Comparison of ENCODE assay signal across 8 mouse cellular contexts in genomic region chr2:83644276-83645252, GRCm38 (mm10). TPM values are rescaled to one million over a fixed set of nuclear protein-coding genes. Genes with fewer than 3 reads are reported as not detected.
DNase-seq lines count a peak whose midpoint lies in the region; ATAC-seq lines count a peak whose summit lies in the region.

Gene Zc3h15, plus strand, starts transcription at chr2:83644435.

- H3K27me3 ChIP-seq in hindbrain, embryonic 12.5 days: no peaks in the 10 kb centered on the region

- under 1% methylated on average over 75 of the region's 100 CpGs for WGBS in hindbrain, embryonic 12.5 days

- H3K9me3 ChIP-seq in hindbrain, embryonic 12.5 days (replicated peaks): no peaks in the 10 kb centered on the region

- H3K27ac ChIP-seq in hindbrain, embryonic 12.5 days: peak within 1 kb of the TSS; percentile 92

- peak within 1 kb of the TSS; percentile 91 for H3K9ac ChIP-seq in hindbrain, embryonic 12.5 days

- H3K36me3 ChIP-seq in hindbrain, embryonic 12.5 days: no peaks in the 10 kb centered on the region

- ATAC-seq in hindbrain, embryonic 12.5 days (ENCODE audit: low FRiP score): peak; percentile 100

- DNase-seq in NIH3T3 (ENCODE audit: low read depth): peak; percentile 96
- DNase-seq in cerebellum, postnatal 10 days: peak; percentile 97 to 98
- DNase-seq in frontal cortex, postnatal 10 days (ENCODE audit: low spot score in 2 of 2): peak; percentile 88 to 92
- DNase-seq in layer of hippocampus, postnatal 14 days (ENCODE audit: low spot score in 2 of 2): peak; percentile 90 to 94
- peak; percentile 94 for DNase-seq in lung, postnatal 14 days
- peak; percentile 82 for DNase-seq in retina, adult 2 months (ENCODE audit: low read depth, low spot score)
- DNase-seq in thymus, postnatal 36 days: peak; percentile 94 to 95

- H3K4me3 ChIP-seq in hindbrain, embryonic 12.5 days: peak within 1 kb of the TSS; percentile 97

- peaks cover 23% of the 10 kb centered on the region for H3K4me1 ChIP-seq in hindbrain, embryonic 12.5 days

- H3K4me2 ChIP-seq in hindbrain, embryonic 12.5 days (replicated peaks): peak within 1 kb of the TSS; percentile 82

RNA-seq across cellular contexts. Expression of gene Zc3h15, which starts in this region (rescaled TPM):
- 180 and 213 TPM in 2 replicates for polyA plus RNA-seq in hindbrain, embryonic 12.5 days (2016; fragmentation: Nextera tagmentation; extraction: Ambion mirVana)
- total RNA-seq in layer of hippocampus, postnatal 14 days (2021): 100 to 1,000 TPM; 122 to 125 TPM

Comparison
In these comparisons a context has a peak if more than half of its experiments do, and no peak if none do; other contexts are left out.
1. Peak in every context shown above with its lines: DNase-seq, ATAC-seq, H3K4me3 ChIP-seq and H3K27ac ChIP-seq.